Mouse (Mus musculus) mesoderm, embryonic 11.5 days (tissue): ENCODE data around the gene Adipor1.

Source experiments
- DNase-seq: peaks from one replicate; pipeline ENCODE4 v3.0.0-alpha.2; 2012; ENCODE audit warnings: low read depth, low spot score

Adipor1 gene

GRCm38 (mm10) chr1:134415168-134415831 is at the start of gene Adipor1:
Gene Adipor1 (plus strand): TSS chr1:134415378.
- peak; percentile 96 for DNase-seq

GRCm38 (mm10) chr1:134365491-134365890 is 49.7 kb upstream of the Adipor1 start:
- DNase-seq, result no peak

- peak; percentile 29 for DNase-seq
These were observed 46.3 kb upstream of the Adipor1 start for GRCm38 (mm10) chr1:134368777-134369337.

GRCm38 (mm10) chr1:134374124-134374523 is 41.1 kb upstream of the Adipor1 start:
- DNase-seq, result no peak

GRCm38 (mm10) chr1:134381051-134381450 is 34.1 kb upstream of the Adipor1 start:
- DNase-seq, result no peak

- peak; percentile 47 for DNase-seq
These were observed 33.2 kb upstream of the Adipor1 start for GRCm38 (mm10) chr1:134381795-134382625.

GRCm38 (mm10) chr1:134384581-134384980 is 30.6 kb upstream of the Adipor1 start:
- no peak for DNase-seq

- no peak for DNase-seq
These were observed 30.0 kb upstream of the Adipor1 start for GRCm38 (mm10) chr1:134385176-134385575.

- DNase-seq, result no peak
These were observed 29.5 kb upstream of the Adipor1 start, which contains the start of gene 4933406M09Rik for GRCm38 (mm10) chr1:134385666-134386065. Gene 4933406M09Rik (plus strand): TSS chr1:134385940.

- DNase-seq, result no peak
These were observed 21.4 kb upstream of the Adipor1 start for GRCm38 (mm10) chr1:134393827-134394226.

- DNase-seq, result no peak
These were observed 17.0 kb upstream of the Adipor1 start for GRCm38 (mm10) chr1:134398210-134398609.

GRCm38 (mm10) chr1:134399735-134400134 is 15.4 kb upstream of the Adipor1 start:
- DNase-seq, result no peak

- DNase-seq, result peak; percentile 82
These were observed 9.4 kb upstream of the Adipor1 start, which contains the start of gene Cyb5r1 for GRCm38 (mm10) chr1:134405509-134406413. Gene Cyb5r1 (plus strand): TSS chr1:134405559.

GRCm38 (mm10) chr1:134406414-134406771 is 8.8 kb upstream of the Adipor1 start:
- no peak for DNase-seq

GRCm38 (mm10) chr1:134408080-134408479 is 7.1 kb upstream of the Adipor1 start:
- DNase-seq, result no peak

- no peak for DNase-seq
These were observed 3.2 kb upstream of the Adipor1 start for GRCm38 (mm10) chr1:134411706-134412629.

GRCm38 (mm10) chr1:134414038-134414437 is 1.1 kb upstream of the Adipor1 start:
- no peak for DNase-seq

GRCm38 (mm10) chr1:134414501-134415167 is 544 bp upstream of the Adipor1 start:
- DNase-seq, result no peak

GRCm38 (mm10) chr1:134418414-134418975 is 3.3 kb downstream of the Adipor1 start:
- DNase-seq, result no peak
